Mouse (Mus musculus): ENCODE measurements around the gene Strap. TPM values are rescaled to one million over a fixed set of nuclear protein-coding genes. Genes with fewer than 3 reads are reported as not detected.

Gene Strap
- polyA plus RNA-seq, 1 experiment from 2014 or later, result 145 TPM

GRCm38 (mm10) chr6:137773637-137774028, 38.8 kb downstream of the Strap start:
- DNase-seq (ENCODE audit: low spot score), result no peak

DNA sequence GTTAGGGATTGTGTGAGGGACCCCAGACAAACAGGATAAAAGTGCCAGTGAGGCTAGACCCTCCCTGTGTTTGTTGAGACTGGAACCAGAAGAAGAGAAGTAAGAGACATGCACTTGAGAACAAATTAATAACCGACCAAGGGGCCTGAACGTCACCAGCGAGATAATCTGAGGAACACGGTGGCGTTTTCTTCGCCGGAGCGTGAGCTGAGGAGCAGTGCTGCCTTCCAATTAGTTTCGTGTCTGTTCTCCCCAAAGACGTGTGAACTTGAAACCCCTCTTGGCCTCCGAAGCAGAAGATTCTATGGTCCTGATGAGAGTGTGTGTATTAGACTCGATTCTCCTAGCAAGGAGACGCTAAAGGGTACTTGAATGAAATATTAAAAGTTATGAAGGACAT, 39.3 kb downstream of the Strap start:
- no peak for DNase-seq (ENCODE audit: low spot score)

- no peak for DNase-seq (ENCODE audit: low spot score)
Measured at GRCm38 (mm10) chr6:137775159-137775558, 40.3 kb downstream of the Strap start.

DNA sequence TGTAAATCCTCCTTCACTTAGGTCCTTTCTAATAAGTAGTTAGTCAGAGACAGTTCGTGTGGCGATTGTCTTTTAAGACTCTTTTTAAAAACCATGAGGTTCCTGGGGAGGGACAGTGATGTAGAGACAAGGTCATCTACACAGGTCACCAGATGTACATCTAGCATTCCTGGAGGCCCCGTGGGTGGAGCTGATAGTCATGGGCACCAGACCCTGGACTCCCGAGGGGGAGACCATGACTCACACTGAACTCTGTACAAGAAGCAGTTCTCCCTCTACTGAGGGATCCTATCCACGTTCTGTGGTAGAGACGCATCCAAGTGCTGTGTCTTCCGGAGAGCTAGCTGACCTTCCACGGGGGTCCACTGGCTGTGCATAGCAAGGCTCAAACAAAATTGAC, 42.1 kb downstream of the Strap start:
- DNase-seq (ENCODE audit: low spot score), result no peak

DNA sequence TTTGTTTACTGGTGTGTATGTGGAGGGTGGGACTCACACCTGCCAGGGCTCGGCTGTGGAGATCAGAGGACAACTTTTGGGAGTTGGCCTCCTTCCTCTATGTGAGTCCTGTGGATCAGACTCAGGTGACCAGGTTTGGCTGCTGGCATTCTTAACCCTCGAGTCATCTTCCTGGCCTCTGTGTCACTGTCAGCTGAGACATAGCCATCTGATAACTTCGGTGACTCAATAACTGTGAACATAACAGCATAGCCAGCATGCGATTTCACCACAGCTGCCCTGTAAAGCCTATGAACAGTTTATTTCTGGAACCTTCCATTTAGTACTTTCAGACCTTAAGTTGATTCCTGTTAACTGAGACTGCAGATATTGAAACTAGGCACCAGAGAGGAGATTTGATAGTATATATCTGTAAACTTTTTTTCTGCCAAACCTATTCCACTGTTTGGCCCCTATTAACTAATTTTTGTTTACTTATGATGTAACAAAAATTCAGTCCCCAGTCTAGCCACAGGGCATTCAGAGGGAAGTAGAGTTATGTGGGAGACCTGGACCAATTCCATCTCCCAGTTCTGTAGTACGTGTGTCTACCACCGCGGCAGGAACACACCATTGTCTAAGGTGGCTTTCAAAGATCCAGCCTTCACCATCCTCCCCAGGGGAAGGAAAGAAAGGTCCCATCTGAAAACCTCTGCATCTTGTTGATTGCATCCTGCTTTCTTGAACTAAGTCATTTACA, 49.2 kb downstream of the Strap start:
- DNase-seq (ENCODE audit: low spot score), result no peak

DNA sequence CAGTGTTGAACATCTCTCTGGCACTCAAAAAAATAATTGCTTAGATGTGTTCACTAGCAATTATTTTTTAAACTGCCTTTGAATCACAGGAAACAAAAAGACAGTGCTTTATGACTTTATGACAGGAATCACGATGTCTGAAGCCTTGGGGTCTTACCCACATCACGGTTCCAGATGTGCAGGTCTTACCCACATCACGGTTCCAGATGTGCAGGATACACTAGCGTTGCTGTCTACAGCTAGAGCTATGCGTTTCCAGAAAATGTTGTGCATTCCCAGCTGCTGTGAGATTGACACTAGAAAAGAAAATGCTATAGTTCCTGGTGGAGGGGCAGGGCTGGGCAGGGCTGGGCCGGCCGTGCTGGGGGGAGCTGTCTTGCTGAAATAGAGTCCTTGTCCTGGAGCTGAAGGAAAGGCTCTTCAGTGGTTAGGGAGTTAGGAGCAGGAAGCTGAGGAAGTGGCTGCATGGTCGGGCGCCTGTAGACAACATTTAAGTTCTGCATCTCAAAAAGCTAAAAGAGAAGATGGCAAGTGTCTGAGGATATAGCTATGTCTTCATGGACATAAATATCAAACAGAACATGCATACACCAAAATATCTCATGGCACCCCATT, 54.2 kb downstream of the Strap start:
- DNase-seq (ENCODE audit: low spot score), result no peak

- no peak for DNase-seq (ENCODE audit: low spot score)
Measured at GRCm38 (mm10) chr6:137789658-137790057, 54.8 kb downstream of the Strap start.

- DNase-seq (ENCODE audit: low spot score), result no peak
Measured at GRCm38 (mm10) chr6:137795494-137795893, 60.6 kb downstream of the Strap start.

DNA sequence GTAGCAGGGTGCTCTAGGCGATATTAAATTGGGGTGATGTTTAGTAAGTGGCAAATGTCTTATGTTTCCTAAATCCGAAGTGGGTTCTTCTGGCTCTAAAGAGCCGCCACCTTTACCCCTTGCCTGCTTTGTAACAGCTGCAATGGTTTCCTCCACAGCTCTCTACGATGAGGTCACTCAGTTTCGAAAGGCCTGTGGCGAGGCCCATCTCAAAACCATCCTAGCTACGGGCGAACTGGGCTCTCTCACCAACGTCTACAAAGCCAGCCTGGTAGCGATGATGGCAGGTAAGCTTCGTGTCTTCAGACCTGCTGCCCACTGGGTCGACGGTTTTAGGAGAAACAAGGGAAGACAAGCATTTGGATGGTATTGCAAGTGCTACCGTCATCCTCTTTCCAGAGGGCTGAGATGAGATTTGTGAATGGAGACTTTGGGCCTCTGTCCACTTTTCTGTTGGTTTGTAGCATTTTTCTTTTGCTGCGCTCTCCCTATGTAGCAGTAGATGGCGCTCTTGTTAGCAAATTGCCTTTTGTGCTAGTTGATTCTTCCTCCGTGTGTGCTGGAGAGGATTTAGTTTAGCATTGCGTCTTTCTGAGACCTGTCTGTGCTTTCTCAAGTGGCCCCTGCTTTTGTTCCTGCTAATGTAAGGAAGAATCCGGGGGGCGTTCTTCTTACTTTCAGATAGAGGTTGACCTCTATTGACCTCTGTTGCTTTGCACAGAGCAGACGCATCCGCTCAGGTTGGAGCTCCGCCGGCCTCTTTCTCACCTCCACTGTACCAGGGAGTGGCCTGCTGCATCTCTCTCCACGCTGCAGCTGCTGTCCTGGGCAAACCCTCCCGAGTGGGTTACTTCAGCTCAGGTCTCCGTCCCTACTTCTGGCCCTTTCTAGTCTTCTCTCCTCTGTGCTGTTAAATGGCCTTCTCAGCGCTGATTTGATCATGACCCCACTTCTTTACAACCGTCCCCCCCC, 62.0 kb downstream of the Strap start:
- DNase-seq (ENCODE audit: low spot score), result no peak

DNA sequence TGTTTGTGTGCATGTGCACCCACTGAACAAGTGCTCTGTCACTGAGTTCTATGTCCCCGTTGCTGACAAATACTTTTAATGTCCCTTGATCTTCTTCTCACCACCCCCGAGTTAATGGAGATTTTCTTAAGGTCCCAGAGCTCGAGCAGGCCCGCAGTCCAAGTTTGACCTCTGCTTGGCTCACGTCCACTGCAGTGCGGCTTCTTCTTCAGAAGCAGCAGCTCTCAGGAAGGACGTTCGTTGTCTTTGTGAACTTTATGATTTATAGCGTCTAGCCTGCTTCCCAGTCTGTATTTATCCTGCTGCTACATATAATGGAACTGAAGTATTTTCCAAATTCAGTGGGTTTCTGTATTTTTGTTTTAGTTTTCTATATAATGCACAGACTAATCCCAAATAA, 64.4 kb downstream of the Strap start:
- DNase-seq (ENCODE audit: low spot score), result no peak

Other genes with a start within 250 kb of the Strap start
- gene Eps8, start 80.2 kb upstream of the Strap start, polyA plus RNA-seq (2015; fragmentation: Nextera tagmentation; extraction: Ambion mirVana), result 7.4 and 8.4 TPM in 2 replicates
- gene Dera, start 19.5 kb downstream of the Strap start, polyA plus RNA-seq (2015; fragmentation: Nextera tagmentation; extraction: Ambion mirVana), result 120 and 126 TPM in 2 replicates

All from thymus, postnatal 0 days (tissue).